Comparison of ENCODE assay signal across 13 mouse cellular contexts in genomic region chr12:7636417-7637175, GRCm38 (mm10).
DNase-seq lines count a peak whose midpoint lies in the region; ATAC-seq lines count a peak whose summit lies in the region.
"Had no signal": no experiment of that assay in that cellular context is flagged by ENCODE, and none has a peak within 500 bp of the region (broad histone marks: within the 10 kb centered on the region; RNA-seq: fewer than 3 reads in every experiment).

No protein-coding gene starts in this region.

- ATAC-seq in kidney, embryonic 14.5 days (ENCODE audit: low FRiP score, low TSS enrichment) = peak; percentile 66; the same call in 1 of the 2 replicates
- no peak for ATAC-seq in granulocyte monocyte progenitor cell, adult 5-6 weeks (replicated peaks; ENCODE audit: poor library complexity, severe bottlenecking)
- ATAC-seq: CD4-positive, CD25-positive, alpha-beta regulatory T cell, adult 4 months; midbrain, embryonic 13.5 days had no signal

- WGBS in kidney, embryonic 14.5 days = 44% methylated on average over 4 of the region's 4 CpGs

- no peaks in the 10 kb centered on the region for H3K9me3 ChIP-seq in kidney, embryonic 14.5 days (ENCODE audit: control insufficient read depth, low read length)
- H3K9me3 ChIP-seq: limb, embryonic 15.5 days; midbrain, embryonic 13.5 days had no signal

- intact Hi-C loops in heart, postnatal 25 days (cut with DNase I) = no loop called here

- no peak overlapping the region for H3K4me2 ChIP-seq in kidney, embryonic 14.5 days (replicated peaks; ENCODE audit: low read depth, low read length)
- H3K4me2 ChIP-seq: limb, embryonic 15.5 days; midbrain, embryonic 13.5 days had no signal

- no peak overlapping the region for H3K27ac ChIP-seq in kidney, embryonic 14.5 days (ENCODE audit: low read depth, low read length)
- H3K27ac ChIP-seq: limb, embryonic 15.5 days; midbrain, embryonic 13.5 days had no signal

- no peak overlapping the region for H3K9ac ChIP-seq in kidney, embryonic 14.5 days (ENCODE audit: low read depth, low read length)
- H3K9ac ChIP-seq: limb, embryonic 15.5 days; midbrain, embryonic 13.5 days had no signal

- H3K4me3 ChIP-seq in kidney, embryonic 14.5 days (ENCODE audit: low read length) = no peak overlapping the region
- H3K4me3 ChIP-seq: limb, embryonic 15.5 days; midbrain, embryonic 13.5 days had no signal

- DNase-seq in heart, adult 11 months = peak; percentile 89
- DNase-seq in heart, postnatal 25 days (ENCODE audit: low spot score) = no peak
- peak; percentile 0 to 8 for DNase-seq in adrenal gland, postnatal 36 days
- DNase-seq in lung, postnatal 36 days = peak; percentile 22
- DNase-seq in layer of hippocampus, adult 9-10 months (ENCODE audit: low spot score) = no peak
- no peak for DNase-seq in cerebellum, adult 11 months
- DNase-seq: cerebellum, adult 8-10 months; gastrocnemius, postnatal 25 days had no signal

- H3K36me3 ChIP-seq in kidney, embryonic 14.5 days (ENCODE audit: control insufficient read depth, insufficient read depth, low read length) = no peaks in the 10 kb centered on the region
- H3K36me3 ChIP-seq: limb, embryonic 15.5 days; midbrain, embryonic 13.5 days had no signal

- no peaks in the 10 kb centered on the region for H3K4me1 ChIP-seq in kidney, embryonic 14.5 days (ENCODE audit: control insufficient read depth, insufficient read depth, low read length)
- H3K4me1 ChIP-seq: midbrain, embryonic 13.5 days had no signal

- no peaks in the 10 kb centered on the region for H3K27me3 ChIP-seq in kidney, embryonic 14.5 days (ENCODE audit: control insufficient read depth, insufficient read depth, low read length)
- H3K27me3 ChIP-seq: limb, embryonic 15.5 days; midbrain, embryonic 13.5 days had no signal

Comparison
In these comparisons a context has a peak if more than half of its experiments do, and no peak if none do; other contexts are left out.
1. DNase-seq: peak in heart, adult 11 months (single experiment), adrenal gland, postnatal 36 days (2 of 2) and lung, postnatal 36 days (single experiment); none in heart, postnatal 25 days (single experiment), layer of hippocampus, adult 9-10 months (single experiment) and cerebellum, adult 11 months (single experiment).